Mouse (Mus musculus): ENCODE measurements at regions not wholly inside any gene's neighbourhood (a gene's known extent, or its start where the extent isn't known, plus 50 kb on each side); places are given as distances from the start of the nearest gene placed in this dataset.

DNA sequence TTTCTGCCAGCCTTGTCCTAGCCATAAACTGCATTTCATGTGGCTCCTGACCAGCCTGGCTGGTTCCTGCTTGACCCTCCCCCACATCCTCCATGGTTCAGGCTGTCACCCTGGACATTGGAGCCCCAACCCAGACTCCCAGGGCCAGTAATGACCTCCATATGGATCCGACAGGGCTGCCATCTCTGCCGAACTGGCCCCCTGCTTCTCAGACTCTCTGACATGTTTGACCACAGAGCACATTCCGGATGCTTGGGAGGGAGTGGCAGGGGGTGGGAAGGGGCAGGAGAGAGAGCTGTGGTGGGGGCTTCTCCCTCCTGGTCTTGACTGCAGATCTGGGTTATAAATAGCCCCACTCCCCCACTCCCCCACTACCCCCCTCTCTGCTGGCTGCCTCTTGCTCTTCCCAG lies 59.0 kb upstream of the Actrt2 start:
- Histone ChIP-seq H3K27me3 (replicated peaks) (no peaks in the 10 kb centered on the region), H3K36me3 (replicated peaks) (no peaks in the 10 kb centered on the region), H3K9me3 (no peaks in the 10 kb centered on the region), H3K4me3 (no peak overlapping the region), H3K4me2 (no peak overlapping the region), H3K27ac (no peak overlapping the region), H3K4me1 (no peaks in the 10 kb centered on the region), H3K9ac (no peak overlapping the region)
- no peak for ATAC-seq (replicated peaks)
- 58% methylated on average over 3 of the region's 3 CpGs for WGBS

DNA sequence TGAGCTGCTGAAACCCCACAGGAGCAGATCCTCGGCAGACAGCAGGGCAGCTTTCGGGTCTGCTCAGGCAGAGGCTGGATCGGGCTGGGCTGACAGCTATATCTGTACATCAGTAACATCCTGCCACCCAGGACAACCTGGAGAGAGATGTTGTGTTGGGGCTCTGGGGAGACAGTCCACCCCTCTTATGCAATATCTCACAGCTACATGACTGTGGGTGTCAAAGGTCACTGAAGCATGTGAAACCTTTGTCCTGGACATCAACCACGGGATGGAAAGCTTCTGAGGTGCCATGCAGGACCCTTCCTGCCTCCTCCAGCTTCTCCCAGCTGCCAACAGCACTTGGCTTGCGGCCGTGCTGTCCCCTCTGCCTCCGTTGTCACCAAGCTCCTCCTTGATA lies 60.3 kb upstream of the Actrt2 start:
- ATAC-seq (replicated peaks): no peak
- H3K9me3 ChIP-seq: no peaks in the 10 kb centered on the region
- H3K27me3 ChIP-seq (replicated peaks): no peaks in the 10 kb centered on the region
- WGBS: 72% methylated on average over 7 of the region's 7 CpGs
- H3K4me3 ChIP-seq: no peak overlapping the region
- no peak overlapping the region for H3K27ac ChIP-seq
- no peaks in the 10 kb centered on the region for H3K36me3 ChIP-seq (replicated peaks)
- no peaks in the 10 kb centered on the region for H3K4me1 ChIP-seq
- no peak overlapping the region for H3K9ac ChIP-seq
- no peak overlapping the region for H3K4me2 ChIP-seq

DNA sequence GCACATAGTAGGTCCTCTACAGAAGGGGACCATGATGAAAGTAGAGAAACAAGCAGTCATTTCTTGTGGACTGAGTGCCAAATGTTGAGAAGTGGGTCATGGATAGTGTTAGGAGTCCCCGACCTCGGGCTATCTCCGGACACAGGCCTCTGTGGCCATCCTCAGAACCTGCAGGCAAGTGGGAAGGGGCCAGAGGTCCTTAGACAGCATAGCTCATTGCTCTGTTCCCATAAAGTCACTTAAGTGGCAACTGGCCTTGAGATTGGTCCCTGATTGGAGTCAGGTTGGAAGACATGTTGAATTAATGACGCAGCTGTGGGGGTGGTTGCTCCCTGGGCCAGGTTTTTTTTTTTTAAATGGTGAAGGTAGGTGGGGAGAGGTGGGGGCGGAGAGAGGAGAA lies 63.0 kb upstream of the Actrt2 start:
- H3K27me3 ChIP-seq (replicated peaks): no peaks in the 10 kb centered on the region
- H3K4me1 ChIP-seq: no peaks in the 10 kb centered on the region
- 90% methylated on average over 5 of the region's 5 CpGs for WGBS
- no peaks in the 10 kb centered on the region for H3K36me3 ChIP-seq (replicated peaks)
- H3K27ac ChIP-seq: no peak overlapping the region
- ATAC-seq (replicated peaks): no peak
- no peaks in the 10 kb centered on the region for H3K9me3 ChIP-seq
- H3K4me2 ChIP-seq: no peak overlapping the region
- no peak overlapping the region for H3K9ac ChIP-seq
- no peak overlapping the region for H3K4me3 ChIP-seq

DNA sequence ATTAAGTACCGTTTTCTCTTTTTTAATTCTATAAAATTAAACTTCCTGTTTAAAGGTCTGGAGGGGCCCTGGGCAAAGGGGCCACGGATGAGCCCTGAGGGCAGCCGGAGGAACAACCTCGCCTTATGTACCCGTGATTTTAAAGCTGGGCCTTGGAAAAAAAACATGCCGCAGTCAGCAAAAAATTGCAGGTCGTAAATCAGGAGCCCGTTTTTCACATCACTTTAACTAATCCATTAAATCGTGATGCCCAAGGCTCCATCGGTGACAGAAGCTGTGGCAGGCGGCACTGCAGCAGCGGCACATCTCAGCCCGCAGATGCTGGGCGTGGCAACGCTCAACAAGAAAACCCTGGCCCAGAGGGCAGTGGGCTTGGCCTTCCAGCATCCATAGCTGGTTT lies 63.7 kb upstream of the Actrt2 start:
- H3K27me3 ChIP-seq (replicated peaks): no peaks in the 10 kb centered on the region
- H3K9ac ChIP-seq: no peak overlapping the region
- WGBS: 77% methylated on average over 15 of the region's 15 CpGs
- H3K36me3 ChIP-seq (replicated peaks): no peaks in the 10 kb centered on the region
- no peaks in the 10 kb centered on the region for H3K4me1 ChIP-seq
- no peak overlapping the region for H3K4me2 ChIP-seq
- no peaks in the 10 kb centered on the region for H3K9me3 ChIP-seq
- no peak overlapping the region for H3K4me3 ChIP-seq
- no peak overlapping the region for H3K27ac ChIP-seq
- no peak for ATAC-seq (replicated peaks)

- ATAC-seq (replicated peaks): no peak
- no peaks in the 10 kb centered on the region for H3K4me1 ChIP-seq
- no peaks in the 10 kb centered on the region for H3K9me3 ChIP-seq
- no peak overlapping the region for H3K9ac ChIP-seq
- H3K36me3 ChIP-seq (replicated peaks): no peaks in the 10 kb centered on the region
- no peak overlapping the region for H3K27ac ChIP-seq
- 58% methylated on average over 6 of the region's 6 CpGs for WGBS
- no peak overlapping the region for H3K4me3 ChIP-seq
- H3K4me2 ChIP-seq: no peak overlapping the region
- 0 out of 2 replicates have a peak, but pooled peaks cover 3% of the 10 kb centered on the region for H3K27me3 ChIP-seq (replicated peaks)
These were observed 68.4 kb upstream of the Actrt2 start for GRCm38 (mm10) chr4:154736071-154736470.

GRCm38 (mm10) chr4:154741123-154741890 lies 73.6 kb upstream of the Actrt2 start:
- Histone ChIP-seq H3K27me3 (replicated peaks) (0 out of 2 replicates have a peak, but pooled peaks cover 3% of the 10 kb centered on the region), H3K27ac (no peak overlapping the region), H3K9ac (no peak overlapping the region), H3K4me2 (peak overlapping the region; percentile 16; the same call in 1 of the 2 replicates), H3K36me3 (replicated peaks) (no peaks in the 10 kb centered on the region), H3K4me3 (no peak overlapping the region), H3K4me1 (0 out of 2 replicates have a peak, but pooled peaks cover 7% of the 10 kb centered on the region), H3K9me3 (no peaks in the 10 kb centered on the region)
- WGBS: 48% methylated on average over 27 of the region's 27 CpGs
- no peak for ATAC-seq (replicated peaks)

DNA sequence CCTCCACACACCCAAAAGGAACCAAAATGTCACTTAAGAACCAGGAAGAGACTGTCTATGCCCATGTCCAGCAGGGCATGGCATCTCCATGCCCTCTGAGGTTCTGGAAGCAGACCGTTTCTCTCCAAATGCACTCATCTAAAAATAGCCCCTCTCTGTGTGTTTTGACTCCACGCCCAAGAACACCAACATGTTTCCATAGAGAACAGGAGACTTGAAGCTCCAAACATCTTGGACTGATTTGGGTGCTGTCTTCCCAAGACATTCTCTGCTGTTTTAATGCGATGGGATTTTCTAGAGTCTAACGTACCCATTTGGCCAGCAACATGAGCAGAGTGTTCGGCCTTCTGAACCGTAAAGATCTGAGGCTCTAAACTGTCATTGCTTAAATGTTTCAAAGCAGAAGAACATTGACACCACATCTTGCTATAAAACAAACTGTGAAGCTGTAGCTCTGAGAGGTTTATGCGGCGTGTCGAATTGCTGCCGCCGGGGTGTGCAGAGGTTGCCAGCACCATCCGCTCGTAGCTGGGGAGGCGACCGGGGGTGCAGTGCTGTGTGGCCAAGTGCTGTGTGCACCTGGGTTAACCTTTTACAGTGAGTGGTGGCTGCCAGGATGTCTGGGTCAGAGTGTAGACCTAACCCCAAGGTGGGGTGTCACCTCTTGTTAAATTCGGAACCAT lies 78.8 kb upstream of the Actrt2 start:
- Histone ChIP-seq H3K4me3 (no peak overlapping the region), H3K27ac (no peak overlapping the region), H3K4me2 (no peak overlapping the region), H3K9ac (no peak overlapping the region), H3K36me3 (replicated peaks) (no peaks in the 10 kb centered on the region), H3K9me3 (no peaks in the 10 kb centered on the region), H3K27me3 (replicated peaks) (0 out of 2 replicates have a peak, but pooled peaks cover 2% of the 10 kb centered on the region), H3K4me1 (peaks cover 5% of the 10 kb centered on the region; the same call in 1 of the 2 replicates)
- no peak for ATAC-seq (replicated peaks)
- WGBS: 88% methylated on average over 16 of the region's 16 CpGs

DNA sequence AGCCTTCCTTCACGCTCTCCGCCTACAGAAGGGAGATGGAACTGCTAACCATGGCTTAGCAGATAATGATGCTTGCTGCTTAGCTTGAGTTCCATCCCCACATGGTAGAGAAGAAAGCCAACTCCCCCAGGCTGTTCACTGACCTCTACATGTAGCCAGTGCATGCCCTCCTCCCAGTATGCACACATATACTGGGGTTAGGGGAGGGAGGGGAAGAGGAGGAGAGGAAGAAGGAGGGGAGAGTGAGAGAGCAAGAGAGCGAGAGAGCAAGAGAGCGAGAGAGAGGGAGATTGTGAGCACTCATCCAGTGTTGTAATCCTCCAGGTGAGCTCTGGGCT lies 79.3 kb upstream of the Actrt2 start:
- no peak for ATAC-seq (replicated peaks)
- Histone ChIP-seq H3K36me3 (replicated peaks) (no peaks in the 10 kb centered on the region), H3K27ac (no peak overlapping the region), H3K9ac (no peak overlapping the region), H3K4me3 (no peak overlapping the region), H3K9me3 (no peaks in the 10 kb centered on the region), H3K27me3 (replicated peaks) (0 out of 2 replicates have a peak, but pooled peaks cover 2% of the 10 kb centered on the region), H3K4me1 (no peaks in the 10 kb centered on the region; the same call in 1 of the 2 replicates), H3K4me2 (no peak overlapping the region)
- WGBS: 85% methylated on average over 4 of the region's 4 CpGs

DNA sequence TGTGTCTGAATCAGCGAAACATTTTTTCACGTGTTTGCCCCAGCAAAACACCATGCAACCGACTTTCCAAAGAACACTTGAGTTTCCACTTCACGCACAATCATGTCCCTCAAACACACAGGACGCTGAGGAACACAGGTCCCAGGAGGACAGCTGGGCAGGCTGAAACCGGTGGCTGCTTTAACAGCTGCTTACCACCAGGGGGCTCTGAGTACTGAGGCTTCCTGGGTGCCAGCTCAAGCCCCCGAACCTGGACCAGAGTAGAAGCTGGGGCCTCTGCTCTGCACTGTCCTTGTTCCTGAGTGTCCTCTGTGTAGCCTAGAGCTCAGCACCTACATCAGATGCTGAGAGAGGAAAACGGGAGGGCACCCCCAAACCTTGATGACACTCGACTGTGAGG lies 81.5 kb upstream of the Actrt2 start:
- Histone ChIP-seq H3K27me3 (replicated peaks) (0 out of 2 replicates have a peak, but pooled peaks cover 2% of the 10 kb centered on the region), H3K4me1 (no peaks in the 10 kb centered on the region; the same call in 1 of the 2 replicates), H3K9ac (no peak overlapping the region), H3K4me3 (no peak overlapping the region), H3K27ac (no peak overlapping the region), H3K4me2 (no peak overlapping the region), H3K36me3 (replicated peaks) (no peaks in the 10 kb centered on the region), H3K9me3 (no peaks in the 10 kb centered on the region)
- 42% methylated on average over 9 of the region's 9 CpGs for whole genome bisulfite sequencing
- ATAC-seq (replicated peaks): no peak

DNA sequence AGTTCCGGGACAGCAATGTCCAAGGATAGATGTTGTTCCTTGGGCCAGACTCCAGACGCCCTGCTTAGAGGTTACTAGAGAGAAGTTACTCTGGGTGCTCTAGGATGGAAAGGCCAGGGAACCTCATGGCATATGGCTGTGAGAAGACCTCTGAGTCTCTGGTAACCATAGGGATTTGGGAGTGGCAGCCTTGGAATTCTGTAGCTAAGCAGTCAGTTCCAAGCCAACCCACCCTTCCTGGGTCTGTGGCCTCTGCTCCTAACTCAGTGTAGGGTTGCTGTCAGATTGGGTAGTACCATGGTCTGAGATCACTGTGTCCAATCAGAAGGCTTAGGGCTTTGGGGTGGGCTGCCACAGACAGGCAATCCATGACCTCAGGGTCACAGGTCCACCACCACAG lies 82.3 kb upstream of the Actrt2 start:
- H3K9ac ChIP-seq: no peak overlapping the region
- no peaks in the 10 kb centered on the region for H3K9me3 ChIP-seq
- H3K4me1 ChIP-seq: no peaks in the 10 kb centered on the region; the same call in 1 of the 2 replicates
- no peak overlapping the region for H3K27ac ChIP-seq
- H3K27me3 ChIP-seq (replicated peaks): 0 out of 2 replicates have a peak, but pooled peaks cover 2% of the 10 kb centered on the region
- no peaks in the 10 kb centered on the region for H3K36me3 ChIP-seq (replicated peaks)
- H3K4me2 ChIP-seq: no peak overlapping the region
- H3K4me3 ChIP-seq: no peak overlapping the region
- WGBS: 83% methylated on average over 2 of the region's 2 CpGs
- ATAC-seq (replicated peaks): no peak

- no peak for ATAC-seq (replicated peaks)
- Histone ChIP-seq H3K27ac (no peak overlapping the region), H3K9ac (no peak overlapping the region), H3K9me3 (no peaks in the 10 kb centered on the region), H3K4me1 (no peaks in the 10 kb centered on the region; the same call in 1 of the 2 replicates), H3K4me3 (no peak overlapping the region), H3K4me2 (no peak overlapping the region), H3K36me3 (replicated peaks) (no peaks in the 10 kb centered on the region), H3K27me3 (replicated peaks) (0 out of 2 replicates have a peak, but pooled peaks cover 2% of the 10 kb centered on the region)
- WGBS: 55% methylated on average over 14 of the region's 14 CpGs
These were observed 82.9 kb upstream of the Actrt2 start for GRCm38 (mm10) chr4:154750440-154751107.

DNA sequence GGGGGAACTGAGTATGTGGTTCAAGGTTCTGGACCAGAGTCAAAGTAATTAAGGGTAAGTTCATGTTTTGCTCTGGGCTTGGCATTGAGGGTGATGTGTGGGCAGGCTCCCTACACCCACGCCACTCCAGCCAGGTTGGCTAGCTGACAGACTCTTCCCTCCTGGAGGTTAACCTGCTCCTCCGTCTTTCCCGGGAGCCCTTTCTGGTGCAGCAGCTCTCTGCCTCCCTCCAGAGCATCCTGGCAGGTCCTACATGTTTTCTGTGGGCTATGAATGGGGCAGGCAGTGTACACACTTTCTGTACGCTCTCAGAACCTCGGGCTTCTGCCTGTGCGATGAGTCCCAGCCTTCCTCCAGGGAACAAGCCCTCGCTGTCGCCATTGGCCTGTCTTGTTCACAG lies 82.8 kb upstream of the Ttc34 start:
- Histone ChIP-seq H3K4me1 (no peaks in the 10 kb centered on the region; the same call in 1 of the 2 replicates), H3K9me3 (no peaks in the 10 kb centered on the region), H3K27me3 (replicated peaks) (0 out of 2 replicates have a peak, but pooled peaks cover 2% of the 10 kb centered on the region), H3K9ac (no peak overlapping the region), H3K36me3 (replicated peaks) (no peaks in the 10 kb centered on the region), H3K4me2 (no peak overlapping the region), H3K27ac (no peak overlapping the region), H3K4me3 (no peak overlapping the region)
- 77% methylated on average over 8 of the region's 8 CpGs for WGBS
- ATAC-seq (replicated peaks): no peak
